Mouse (Mus musculus): Measurements from ENCODE around the gene Alkbh4.

GRCm38 (mm10) chr5:136168071-136168470 lies 32.1 kb downstream of the Alkbh4 start:
- no peak for TF ChIP-seq CTCF (IDR thresholded peaks at IDR 0.05; ENCODE audit: control insufficient read depth, insufficient read depth, insufficient read length)
- no peak for TF ChIP-seq USF1 (IDR thresholded peaks at IDR 0.05; ENCODE audit: low read depth)
- no peak for TF ChIP-seq CEBPB (IDR thresholded peaks at IDR 0.05; ENCODE audit: low read depth)
- TF ChIP-seq MAX (IDR thresholded peaks at IDR 0.05), result no peak
- TF ChIP-seq FOSL1 (IDR thresholded peaks at IDR 0.05; ENCODE audit: insufficient read depth, low read length, poor library complexity, severe bottlenecking), result no peak
- no peak for TF ChIP-seq MYOG (IDR thresholded peaks at IDR 0.05; ENCODE audit: control insufficient read depth, extremely low read depth, insufficient read length)

Measured in C2C12 (cell line).